Mouse (Mus musculus) testis, postnatal 14 days (tissue): ENCODE data around the gene Slc9a9.

ENCODE experiments used
- DNase-seq: peaks from one replicate; pipeline ENCODE4 v3.0.0; 2021; ENCODE audit warnings: low spot score

The Slc9a9 gene

DNA sequence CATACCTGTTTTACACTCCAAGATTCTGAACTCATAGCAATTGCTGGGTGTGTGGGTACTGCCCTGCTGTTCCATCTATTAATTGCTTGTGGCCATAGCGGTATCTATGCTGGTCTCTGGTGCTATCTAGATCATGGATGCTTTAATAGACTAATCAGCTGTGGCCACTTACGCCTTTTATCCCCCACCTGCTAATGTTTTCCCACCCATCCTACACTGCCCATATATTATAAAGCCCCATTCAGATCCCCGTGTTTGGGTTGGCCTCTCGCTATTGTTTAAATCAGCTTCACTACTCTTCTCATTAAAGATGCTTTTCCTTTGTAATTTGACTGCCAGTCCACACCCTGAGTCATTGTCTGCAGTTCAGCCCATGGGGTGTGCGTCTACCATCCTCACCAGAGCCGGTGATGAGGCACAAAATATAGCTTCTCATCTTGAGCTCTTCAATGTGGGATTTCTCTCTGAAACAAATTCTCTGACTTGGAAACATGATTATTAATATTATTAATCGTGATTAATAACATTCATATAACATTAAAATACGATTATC is 168.8 kb downstream of the Slc9a9 start:
- DNase-seq: no peak

DNA sequence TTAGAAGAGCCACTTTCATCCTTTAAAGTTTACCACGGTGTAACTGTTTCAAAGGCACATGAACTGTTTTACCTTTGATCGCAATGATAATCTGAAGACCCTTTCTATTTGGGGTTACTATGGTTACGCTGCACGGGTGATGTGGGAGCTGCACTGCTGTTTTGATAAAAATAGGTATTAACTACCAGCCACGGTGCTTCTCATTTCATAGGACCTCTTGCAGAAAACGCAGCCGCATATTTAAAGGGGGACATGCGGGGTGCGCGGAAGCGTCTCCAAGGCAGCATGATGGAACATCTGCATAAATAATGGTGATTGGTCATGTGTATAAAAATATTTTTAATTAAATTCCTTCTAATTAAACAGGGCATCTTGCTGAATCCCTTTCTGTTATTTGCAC is 169.5 kb downstream of the Slc9a9 start:
- DNase-seq: no peak

- DNase-seq: no peak
Measured at GRCm38 (mm10) chr9:94840398-94840797, 170.7 kb downstream of the Slc9a9 start.

DNA sequence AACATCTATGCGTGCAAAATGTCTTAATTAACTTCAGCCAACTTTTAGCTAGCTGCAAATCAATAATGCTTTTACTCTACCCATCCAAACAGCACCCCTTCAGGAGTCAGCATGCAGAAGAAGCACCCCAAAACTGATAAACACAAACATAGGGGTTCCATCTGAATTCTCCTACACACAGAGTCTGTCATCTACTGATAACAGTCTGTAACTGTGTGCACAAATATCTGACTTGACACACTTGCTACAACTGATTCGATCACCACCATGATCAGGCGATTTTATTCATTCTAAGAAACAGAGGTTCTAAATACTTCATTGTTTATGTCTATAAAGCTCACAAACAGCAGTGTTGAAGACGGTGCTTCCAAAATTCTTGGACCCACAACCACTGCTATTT is 171.3 kb downstream of the Slc9a9 start:
- DNase-seq: no peak

- DNase-seq: no peak
Measured at GRCm38 (mm10) chr9:94844176-94844575, 174.5 kb downstream of the Slc9a9 start.

DNA sequence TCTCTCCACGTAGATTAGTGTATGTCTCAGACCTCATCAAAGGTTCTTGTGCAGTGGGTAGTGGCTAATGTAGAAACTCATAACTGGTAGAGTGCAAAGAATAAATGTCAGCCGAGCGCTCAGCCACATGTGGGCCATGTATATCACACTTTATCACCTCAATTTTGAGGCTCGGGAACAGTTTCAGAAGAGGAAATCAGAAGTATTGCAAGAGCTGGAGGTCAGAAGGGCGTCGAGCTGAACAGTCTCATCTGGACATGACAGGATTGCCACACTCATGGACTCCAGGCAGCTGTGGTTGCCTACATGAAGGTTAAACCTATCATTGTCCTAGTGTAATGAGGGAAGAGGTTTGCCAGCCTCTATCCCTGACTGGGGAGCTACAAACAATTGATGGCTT is 177.9 kb downstream of the Slc9a9 start:
- DNase-seq: no peak

- no peak for DNase-seq
Measured at GRCm38 (mm10) chr9:94851550-94851949, 181.8 kb downstream of the Slc9a9 start.

- no peak for DNase-seq
Measured at GRCm38 (mm10) chr9:94856093-94856492, 186.4 kb downstream of the Slc9a9 start.

- no peak for DNase-seq
Measured at GRCm38 (mm10) chr9:94868557-94868956, 198.8 kb downstream of the Slc9a9 start.

- DNase-seq: no peak
Measured at GRCm38 (mm10) chr9:94869023-94869799, 199.5 kb downstream of the Slc9a9 start.

GRCm38 (mm10) chr9:94882517-94882916 is 212.8 kb downstream of the Slc9a9 start:
- no peak for DNase-seq

GRCm38 (mm10) chr9:94883435-94883834 is 213.7 kb downstream of the Slc9a9 start:
- no peak for DNase-seq

- DNase-seq: no peak
Measured at GRCm38 (mm10) chr9:94885151-94885550, 215.4 kb downstream of the Slc9a9 start.

DNA sequence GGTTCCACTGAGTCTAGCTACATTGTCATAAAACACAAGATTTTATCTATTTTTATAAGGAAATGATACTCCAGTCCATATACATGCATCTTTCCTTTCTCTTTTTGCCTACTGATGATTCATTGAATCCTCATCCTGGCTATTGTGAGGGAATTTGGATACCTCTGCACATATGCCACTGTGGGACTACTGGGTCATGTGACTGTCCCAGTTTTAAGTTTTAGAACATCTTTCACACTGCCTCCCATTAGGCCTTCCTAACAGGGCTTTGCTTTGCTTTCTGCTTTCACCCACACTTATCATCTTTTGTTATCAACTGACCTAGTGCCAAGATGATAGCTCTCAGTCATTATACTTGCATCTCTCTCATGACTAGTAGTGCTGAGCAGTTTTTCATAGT is 219.9 kb downstream of the Slc9a9 start:
- no peak for DNase-seq

- DNase-seq: no peak
Measured at GRCm38 (mm10) chr9:94895882-94896281, 226.2 kb downstream of the Slc9a9 start.

GRCm38 (mm10) chr9:94904180-94904579 is 234.5 kb downstream of the Slc9a9 start:
- no peak for DNase-seq

DNA sequence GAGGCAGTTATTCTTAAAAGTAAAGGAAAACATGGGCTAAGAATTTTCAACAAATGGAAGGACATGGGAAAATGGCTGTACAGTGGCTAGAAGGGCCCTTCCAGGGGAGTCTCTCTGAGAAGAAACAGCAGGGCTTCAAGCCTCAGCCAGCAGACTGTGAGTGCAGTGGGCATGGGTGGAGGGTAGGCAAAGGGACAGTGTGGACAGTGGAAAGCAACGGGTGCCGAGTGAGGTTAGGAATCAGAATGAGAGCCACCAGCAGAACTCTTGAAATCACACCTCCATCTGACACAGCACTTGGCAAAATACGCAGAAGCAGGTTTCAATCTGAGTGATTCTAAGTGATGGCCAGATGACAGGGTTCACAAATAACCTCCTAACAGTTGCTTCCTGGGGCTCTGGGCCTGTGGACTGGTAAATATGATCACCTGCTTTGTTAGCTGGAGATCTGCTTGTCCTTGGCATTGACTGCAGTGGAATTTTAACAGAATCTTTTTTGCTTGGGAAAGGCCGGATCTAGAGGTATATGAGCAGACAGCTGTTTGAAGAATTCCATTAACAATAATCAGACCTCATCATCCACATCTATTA is 237.4 kb downstream of the Slc9a9 start:
- no peak for DNase-seq

- no peak for DNase-seq
Measured at GRCm38 (mm10) chr9:94912071-94912470, 242.4 kb downstream of the Slc9a9 start.

GRCm38 (mm10) chr9:94922062-94922461 is 252.4 kb downstream of the Slc9a9 start:
- no peak for DNase-seq

DNA sequence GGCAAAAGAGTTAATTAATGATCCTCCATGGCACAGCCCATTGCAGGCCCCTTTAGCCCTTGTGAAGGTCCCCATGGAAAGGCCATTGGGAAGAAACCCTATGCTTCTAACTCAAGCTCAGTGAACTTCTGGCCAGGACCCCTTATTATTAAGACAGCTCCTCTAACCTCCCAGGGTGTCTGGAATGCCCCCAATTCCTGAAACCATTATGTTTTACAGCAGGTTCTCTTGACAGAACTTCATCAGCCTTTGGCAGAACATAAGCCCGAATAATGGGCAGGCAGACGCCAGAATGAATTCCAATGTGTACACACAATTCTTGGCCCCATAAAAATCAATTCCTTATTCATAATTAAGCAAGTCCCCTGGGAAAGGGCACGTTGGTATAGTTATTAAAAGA is 256.1 kb downstream of the Slc9a9 start:
- no peak for DNase-seq

- no peak for DNase-seq
Measured at GRCm38 (mm10) chr9:94927101-94927500, 257.4 kb downstream of the Slc9a9 start.

- DNase-seq: no peak
Measured at GRCm38 (mm10) chr9:94945569-94946135, 275.9 kb downstream of the Slc9a9 start.

DNA sequence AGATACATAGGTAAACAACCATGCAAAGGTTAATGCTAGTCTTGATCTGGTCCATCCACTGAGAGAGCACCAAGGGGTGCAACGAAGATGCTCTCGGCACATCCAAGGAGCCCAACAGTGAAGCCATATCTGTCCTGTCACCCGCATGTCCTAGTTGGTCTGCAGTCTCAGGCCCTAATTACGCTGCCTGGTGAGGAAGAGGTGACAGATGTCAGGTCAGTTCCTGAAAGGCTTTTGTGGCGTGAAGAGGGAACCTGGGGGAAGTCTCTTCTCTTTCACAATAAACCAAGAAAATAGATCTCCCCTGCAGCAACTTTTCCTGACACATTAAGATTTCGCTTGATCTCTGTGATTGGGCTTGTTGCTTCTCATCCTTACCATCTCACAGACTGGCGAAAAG is 277.5 kb downstream of the Slc9a9 start:
- DNase-seq: no peak
